Mouse (Mus musculus) myocyte (in vitro differentiated cells): Measurements from ENCODE around the gene Slbp.

Experiments
- E2F4 ChIP-seq: IDR thresholded peaks from one replicate; pipeline ENCODE4 v1.6.1; 2011; ENCODE audit warnings: mild to moderate bottlenecking, control low read depth, moderate library complexity; ENCODE audit not compliant: insufficient read depth
- MYOG ChIP-seq, 3 experiments: IDR thresholded peaks; one replicate each; pipeline ENCODE4 v1.6.1; 2011; ENCODE audit warnings: control low read depth in 2 of 3, low read depth in 2 of 3, mild to moderate bottlenecking in 2 of 3; ENCODE audit not compliant: insufficient read length in 2 of 3, control insufficient read depth in 1 of 3, insufficient read depth in 1 of 3
- POLR2A ChIP-seq: IDR thresholded peaks from one replicate; pipeline ENCODE4 v1.6.1; 2011; ENCODE audit warnings: low read depth, mild to moderate bottlenecking, control low read depth, moderate library complexity; ENCODE audit not compliant: insufficient read length
- POLR2AphosphoS2 ChIP-seq: IDR thresholded peaks from one replicate; pipeline ENCODE4 v1.6.1; 2011; ENCODE audit warnings: low read depth, control low read depth; ENCODE audit not compliant: insufficient read length
- SRF ChIP-seq: IDR thresholded peaks from one replicate; pipeline ENCODE4 v1.6.1; 2011; ENCODE audit warnings: low read depth; ENCODE audit not compliant: control insufficient read depth, insufficient read length
- TCF12 ChIP-seq: IDR thresholded peaks from one replicate; pipeline ENCODE4 v1.6.1; 2011; ENCODE audit warnings: mild to moderate bottlenecking, control low read depth; ENCODE audit not compliant: poor library complexity, insufficient read depth, severe bottlenecking

- TF ChIP-seq E2F4 (no peak), POLR2AphosphoS2 (no peak), TCF12 (no peak), POLR2A (no peak), SRF (no peak), MYOG (IDR thresholded peaks at IDR 0.05; ENCODE audit: control insufficient read depth in 1 of 3, insufficient read depth in 1 of 3, insufficient read length in 2 of 3, low read depth in 2 of 3) (no peak)
Observed at GRCm38 (mm10) chr5:33697947-33698512, 45.7 kb upstream of the Slbp start.
